Mouse (Mus musculus): ENCODE data around the gene Gm9112.
"Not testable (repeated sequence)": the region's sequence is repeated elsewhere in the genome, so short reads cannot be mapped to it uniquely, and the experiment has no call there.

Gm9112 gene

DNA sequence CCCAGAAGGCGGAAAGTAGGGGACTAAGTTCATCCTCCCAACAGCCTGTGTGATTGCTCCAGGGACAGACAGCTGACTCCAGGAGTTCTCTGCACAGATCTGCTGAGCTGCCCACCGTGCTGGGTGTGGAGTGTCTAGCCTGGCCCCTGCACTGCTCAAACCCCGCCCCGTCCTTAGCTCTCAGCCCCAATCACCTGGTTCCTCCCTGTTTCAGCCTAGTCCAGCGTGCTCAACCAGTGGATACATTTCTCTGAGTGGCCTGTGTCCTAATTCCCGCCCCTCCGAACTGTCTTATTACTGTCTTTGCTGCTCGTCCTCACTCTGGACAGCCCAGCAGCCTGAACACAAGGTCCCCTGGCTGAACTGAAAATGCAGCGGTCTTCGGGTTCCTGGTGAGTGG is at the start of gene Gm9112, which contains the start of gene Dmrtc1b:
TSS of gene Gm9112 (minus strand) at position 101 of the 400 bp plus-strand sequence.
TSS of gene Dmrtc1b (plus strand) at position 331 of the 400 bp plus-strand sequence.
- not testable (repeated sequence) for DNase-seq (ENCODE audit: low read depth, low spot score)

DNA sequence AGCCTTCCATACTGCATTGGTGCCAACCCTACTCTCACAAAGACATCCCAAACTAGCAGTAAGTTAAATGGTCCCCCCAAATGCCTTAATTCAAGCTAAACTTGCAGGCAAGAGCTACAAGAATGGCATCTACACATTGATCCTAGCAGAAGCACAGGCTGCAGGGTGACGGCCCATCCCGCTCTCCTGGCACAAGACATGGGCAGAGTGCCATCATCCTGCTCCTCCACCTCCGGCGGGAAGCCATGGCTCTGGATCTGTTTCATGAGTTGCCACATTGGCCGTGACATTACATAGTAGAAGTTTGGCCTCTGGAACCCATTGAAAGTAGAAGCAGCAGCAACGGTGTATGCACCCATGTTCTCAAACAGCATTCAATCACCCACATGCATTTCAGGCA is 16.8 kb upstream of the Gm9112 start:
- not testable (repeated sequence) for DNase-seq (ENCODE audit: low read depth, low spot score)

DNA sequence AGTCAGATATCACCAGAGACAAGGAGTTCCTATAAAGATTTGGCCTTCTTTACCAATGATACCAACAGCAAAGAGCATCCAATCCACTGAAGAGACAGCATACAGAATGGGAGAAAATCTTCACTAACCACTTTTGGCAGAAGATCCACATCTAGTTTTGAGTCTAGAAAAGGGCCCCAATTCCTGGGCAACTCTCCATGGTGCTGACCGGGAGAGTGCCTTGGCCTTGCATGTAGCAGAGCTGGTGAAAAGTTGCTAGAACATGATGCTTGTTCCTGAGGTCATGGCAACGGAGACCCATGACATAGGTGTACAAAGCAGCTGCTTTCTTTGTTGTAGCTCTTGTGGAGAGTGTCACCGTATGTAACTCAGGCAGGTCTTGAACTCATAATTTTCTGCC is 6.8 kb downstream of the Gm9112 start:
- not testable (repeated sequence) for DNase-seq (ENCODE audit: low read depth, low spot score)

DNA sequence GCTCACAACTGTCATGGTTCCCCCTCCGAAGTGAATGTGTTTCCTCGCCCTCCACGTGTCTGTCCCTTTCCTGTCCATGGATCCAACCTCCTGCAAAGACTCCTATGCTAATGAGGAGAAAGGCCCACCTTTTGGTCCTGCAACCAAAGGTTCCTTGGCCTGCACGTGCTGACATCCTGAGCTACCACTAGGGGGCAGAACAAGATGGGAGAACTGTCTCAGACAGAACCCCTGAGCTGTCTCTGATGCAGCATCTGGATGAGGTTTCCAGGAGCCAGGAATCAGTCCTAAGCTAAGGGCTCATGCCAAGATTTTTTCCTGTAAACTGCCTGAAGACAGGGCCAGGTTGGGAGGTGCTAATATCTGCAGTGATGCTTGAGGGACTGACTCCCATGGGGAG is 18.2 kb downstream of the Gm9112 start:
- peak; percentile 1 for DNase-seq (ENCODE audit: low read depth, low spot score)

DNA sequence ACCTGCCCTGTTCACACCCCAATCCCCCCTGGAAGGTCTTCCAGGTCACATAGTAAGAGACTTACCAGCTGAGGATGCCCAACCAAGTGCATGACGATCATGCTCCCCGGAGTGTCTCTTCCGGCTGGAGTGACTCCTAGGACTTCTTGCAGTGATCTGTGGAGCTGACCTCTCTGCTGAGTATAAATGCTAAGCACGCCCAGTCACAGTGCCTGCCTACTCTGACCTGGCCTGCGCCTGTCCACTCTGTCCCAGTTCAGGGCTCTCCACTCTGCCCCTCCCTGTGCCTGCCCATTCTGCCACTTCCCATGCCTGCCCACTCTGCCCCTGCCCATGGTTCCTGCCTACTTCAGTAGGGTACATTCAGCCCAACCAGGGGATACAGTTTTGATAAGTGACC is 20.6 kb downstream of the Gm9112 start, which contains the start of gene Gm3880:
TSS of gene Gm3880 (minus strand) at position 101 of the 400 bp plus-strand sequence.
- DNase-seq (ENCODE audit: low read depth, low spot score), result not testable (repeated sequence)

DNA sequence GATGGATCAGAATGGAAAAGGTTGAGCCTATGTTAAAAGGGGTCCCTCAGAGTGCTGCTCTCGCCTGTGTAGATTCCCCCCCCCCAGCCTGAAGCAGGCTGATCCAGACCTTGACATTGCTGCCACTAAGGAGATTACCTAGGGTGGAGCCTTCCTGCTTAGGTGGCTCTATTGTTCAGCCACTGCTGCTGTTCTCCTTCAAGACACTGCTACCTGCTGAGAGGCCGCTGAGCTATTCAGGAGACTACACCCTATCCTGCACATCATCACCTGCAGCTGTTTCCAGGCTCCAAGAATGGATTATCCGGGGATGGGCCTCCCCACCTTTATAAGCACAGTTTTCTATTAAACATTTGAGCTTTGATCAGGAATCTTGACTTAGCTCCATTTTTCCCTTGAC is 22.7 kb downstream of the Gm9112 start:
- DNase-seq (ENCODE audit: low read depth, low spot score), result not testable (repeated sequence)

DNA sequence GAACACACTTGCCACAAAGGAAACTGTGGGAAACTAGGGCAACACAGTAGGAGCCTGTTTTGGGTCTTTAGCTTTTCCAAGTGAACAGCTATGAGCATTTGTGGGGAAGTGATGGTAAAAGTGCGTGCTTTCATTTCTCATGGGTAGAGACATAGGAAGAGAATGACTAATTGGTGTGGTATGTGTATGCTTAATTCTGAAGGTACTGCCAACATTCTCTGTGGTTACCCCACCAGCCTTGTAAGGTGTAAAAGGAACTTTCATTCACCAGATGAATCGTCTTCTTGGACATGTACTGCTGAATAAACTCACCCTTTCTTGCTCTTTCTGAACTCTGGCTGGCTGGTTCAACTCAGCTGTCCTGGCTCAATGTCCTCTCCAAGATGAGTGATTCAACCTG is 40.8 kb downstream of the Gm9112 start:
- DNase-seq (ENCODE audit: low read depth, low spot score), result no peak

DNA sequence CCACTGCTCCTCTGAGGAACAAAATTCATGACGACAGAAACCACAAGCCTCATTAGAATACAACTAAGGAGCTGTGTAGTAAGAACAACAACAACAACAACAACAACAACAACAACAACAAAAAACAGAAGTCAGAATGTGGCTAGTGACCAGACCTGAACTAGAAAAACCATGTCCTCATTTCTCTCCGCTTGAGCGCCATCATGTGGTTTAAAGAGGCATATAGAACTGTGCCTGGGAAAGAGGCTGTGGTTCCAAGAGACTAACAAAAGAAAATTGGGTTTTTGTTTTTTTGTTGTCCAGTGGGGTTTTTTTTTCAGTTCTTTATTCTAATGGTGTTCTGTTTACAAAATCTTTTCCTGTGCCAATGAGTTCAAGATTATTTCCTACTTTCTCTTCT is 46.7 kb downstream of the Gm9112 start:
- no peak for DNase-seq (ENCODE audit: low read depth, low spot score)

All from telencephalon, adult 2 months (tissue).